Mouse (Mus musculus) hindbrain, embryonic 12.5 days (tissue): ENCODE results near the gene Gdap1l1. TPM values are rescaled to one million over a fixed set of nuclear protein-coding genes. Genes with fewer than 3 reads are reported as not detected.
"Not testable (repeated sequence)": the region's sequence is repeated elsewhere in the genome, so short reads cannot be mapped to it uniquely, and the experiment has no call there.

Source experiments
- ATAC-seq: fragments of 200-750 bp; cut with Nextera tagmentation; 2 replicates; pipeline ENCODE4 v1.8.0; 2017; ENCODE audit warnings: moderate TSS enrichment; ENCODE audit not compliant: low FRiP score
- H3K27ac ChIP-seq: fragments of 300-500 bp; sonication (generic); 2 replicates; pipeline ENCODE4 v1.5.1; 2016; ENCODE audit warnings: mild to moderate bottlenecking
- H3K27me3 ChIP-seq: fragments of 300-500 bp; sonication (generic); 2 replicates; pipeline ENCODE4 v1.6.1; 2016; ENCODE audit warnings: mild to moderate bottlenecking
- H3K36me3 ChIP-seq: fragments of 300-500 bp; sonication (generic); 2 replicates; pipeline ENCODE4 v1.6.1; 2016; ENCODE audit warnings: mild to moderate bottlenecking
- H3K4me1 ChIP-seq: fragments of 300-500 bp; sonication (generic); 2 replicates; pipeline ENCODE4 v1.6.1; 2016
- H3K4me2 ChIP-seq: fragments of 300-500 bp; sonication (generic); replicated peaks from 2 replicates; pipeline ENCODE4 v1.6.1; 2016; ENCODE audit warnings: mild to moderate bottlenecking
- H3K4me3 ChIP-seq: fragments of 300-500 bp; sonication (generic); 2 replicates; pipeline ENCODE4 v1.5.1; 2016; ENCODE audit warnings: mild to moderate bottlenecking
- H3K9ac ChIP-seq: fragments of 300-500 bp; sonication (generic); 2 replicates; pipeline ENCODE4 v1.6.1; 2016; ENCODE audit warnings: mild to moderate bottlenecking, moderate library complexity
- H3K9me3 ChIP-seq: fragments of 300-500 bp; sonication (generic); replicated peaks from 2 replicates; pipeline ENCODE4 v1.6.1; 2016; ENCODE audit warnings: mild to moderate bottlenecking
- whole genome bisulfite sequencing: fragments of 180-500 bp; shearing (Covaris S2); methylation state at CpG from one replicate; pipeline ENCODE4 v1.1.7; 2016; 5-methylcytosine and 5-hydroxymethylcytosine counted together
- polyA plus RNA-seq: library from polyadenylated mRNA; unstranded; fragments of >200 nt; fragmentation: Nextera tagmentation; extraction: Ambion mirVana; gene quantifications from 2 replicates; pipeline ENCODE4 v1.2.1, GENCODE M21; 2016

Gdap1l1 gene
- polyA plus RNA-seq, 1 experiment from 2014 or later: 68.7 TPM

DNA sequence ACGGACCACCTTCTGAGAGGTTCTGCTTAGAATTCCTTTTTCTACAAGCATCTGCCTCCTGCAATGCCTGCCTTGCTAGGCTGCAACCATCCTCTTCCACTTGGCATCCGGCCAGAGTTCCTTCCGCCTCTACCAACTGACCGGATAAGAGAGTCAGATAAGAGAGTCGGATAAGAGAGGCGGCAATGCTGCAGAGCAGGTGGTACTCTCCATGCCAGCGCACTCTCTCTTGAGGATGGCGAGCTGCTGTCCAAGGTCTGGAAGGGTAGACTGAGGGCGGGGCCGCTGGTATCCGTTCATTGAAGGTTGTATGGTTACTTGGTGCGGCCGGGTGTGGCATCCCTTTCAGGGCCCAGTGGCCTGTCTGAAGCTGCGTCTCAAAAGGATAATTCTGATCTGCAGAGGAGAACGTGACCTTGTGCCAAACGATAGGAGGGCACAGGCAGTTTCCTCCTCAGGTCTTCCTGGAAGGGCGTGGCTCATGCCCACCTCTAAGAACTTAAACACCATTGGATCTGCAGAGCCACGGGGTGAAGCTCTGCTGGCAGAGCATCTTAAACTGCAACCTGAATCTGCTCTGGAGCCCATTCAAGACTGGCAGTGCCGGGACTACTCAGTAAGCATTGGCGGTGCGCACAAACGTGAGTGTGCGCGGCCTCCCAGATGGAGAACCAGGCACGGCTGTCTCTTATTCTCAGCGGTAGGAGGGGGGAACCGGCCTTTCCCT, 20.4 kb downstream of the Gdap1l1 start:
- H3K4me2 ChIP-seq: peak overlapping the region; percentile 23
- no peaks in the 10 kb centered on the region for H3K9me3 ChIP-seq
- peaks cover 16% of the 10 kb centered on the region for H3K27me3 ChIP-seq
- peaks cover 13% of the 10 kb centered on the region for H3K36me3 ChIP-seq
- WGBS: 56% methylated on average over 27 of the region's 27 CpGs
- H3K4me1 ChIP-seq: peaks cover 6% of the 10 kb centered on the region; the same call in 1 of the 2 replicates
- ATAC-seq: peak; percentile 55
- H3K9ac ChIP-seq: no peak overlapping the region
- H3K27ac ChIP-seq: peak overlapping the region; percentile 35; the same call in 1 of the 2 replicates
- H3K4me3 ChIP-seq: no peak overlapping the region

- Histone ChIP-seq H3K27me3 (peaks cover 16% of the 10 kb centered on the region), H3K27ac (peak overlapping the region; percentile 35; the same call in 1 of the 2 replicates), H3K36me3 (peaks cover 6% of the 10 kb centered on the region), H3K9ac (no peak overlapping the region), H3K4me1 (peaks cover 6% of the 10 kb centered on the region; the same call in 1 of the 2 replicates), H3K4me3 (no peak overlapping the region), H3K9me3 (no peaks in the 10 kb centered on the region), H3K4me2 (peak overlapping the region; percentile 23)
- 39% methylated on average over 10 of the region's 10 CpGs for WGBS
- peak; percentile 62; the same call in 1 of the 2 replicates for ATAC-seq
These were observed 21.1 kb downstream of the Gdap1l1 start for GRCm38 (mm10) chr2:163459380-163459779.

DNA sequence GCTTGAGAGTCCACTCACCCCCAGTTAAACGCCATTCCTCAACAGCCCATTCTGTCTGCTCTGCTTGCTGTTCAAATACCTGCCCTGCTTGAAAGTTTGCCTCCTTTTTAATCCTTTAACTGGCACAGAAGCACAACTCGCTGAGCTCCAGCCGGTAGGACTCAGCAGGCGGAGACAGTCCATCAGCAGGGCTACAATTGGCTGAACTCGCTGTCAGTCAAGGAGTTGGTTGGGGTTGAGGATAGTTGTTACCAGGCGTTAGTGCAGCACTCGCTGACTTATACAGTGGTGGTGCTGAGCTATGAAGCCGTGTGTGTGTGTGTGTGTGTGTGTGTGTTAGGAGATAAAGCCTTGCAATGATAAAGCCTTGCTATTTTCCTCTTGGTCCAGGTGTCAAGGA, 22.3 kb downstream of the Gdap1l1 start:
- no peak for ATAC-seq
- H3K4me1 ChIP-seq: peaks cover 6% of the 10 kb centered on the region; the same call in 1 of the 2 replicates
- 87% methylated on average over 8 of the region's 8 CpGs for WGBS
- peaks cover 16% of the 10 kb centered on the region for H3K27me3 ChIP-seq
- H3K27ac ChIP-seq: no peak overlapping the region
- no peak overlapping the region for H3K4me3 ChIP-seq
- no peak overlapping the region for H3K9ac ChIP-seq
- H3K9me3 ChIP-seq: no peaks in the 10 kb centered on the region
- H3K36me3 ChIP-seq: no peaks in the 10 kb centered on the region
- H3K4me2 ChIP-seq: no peak overlapping the region

DNA sequence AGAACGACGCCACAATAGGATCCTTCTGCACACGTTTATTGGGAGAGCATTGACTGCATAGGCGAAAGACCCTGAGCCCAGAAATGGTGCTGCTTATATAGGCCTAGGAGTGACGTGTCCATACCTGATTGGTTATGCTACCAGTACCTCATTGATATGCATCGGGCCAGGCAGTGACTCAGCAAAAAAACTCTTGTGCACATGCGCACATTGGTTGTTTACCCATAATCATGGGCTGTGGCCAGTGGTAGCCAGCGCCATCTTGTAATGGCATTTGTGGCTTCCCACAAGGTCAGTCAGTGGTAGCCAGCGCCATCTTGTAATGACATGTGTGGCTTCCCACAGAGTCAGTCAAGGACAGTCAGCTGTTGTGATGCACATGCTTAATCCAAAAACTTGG, 23.0 kb downstream of the Gdap1l1 start:
- H3K27ac ChIP-seq, H3K4me2 ChIP-seq, H3K36me3 ChIP-seq, H3K9me3 ChIP-seq, H3K4me3 ChIP-seq, H3K4me1 ChIP-seq, ATAC-seq, H3K9ac ChIP-seq: not testable (repeated sequence)
- WGBS: 96% methylated on average over 9 of the region's 9 CpGs
- H3K27me3 ChIP-seq: peaks cover 16% of the 10 kb centered on the region

DNA sequence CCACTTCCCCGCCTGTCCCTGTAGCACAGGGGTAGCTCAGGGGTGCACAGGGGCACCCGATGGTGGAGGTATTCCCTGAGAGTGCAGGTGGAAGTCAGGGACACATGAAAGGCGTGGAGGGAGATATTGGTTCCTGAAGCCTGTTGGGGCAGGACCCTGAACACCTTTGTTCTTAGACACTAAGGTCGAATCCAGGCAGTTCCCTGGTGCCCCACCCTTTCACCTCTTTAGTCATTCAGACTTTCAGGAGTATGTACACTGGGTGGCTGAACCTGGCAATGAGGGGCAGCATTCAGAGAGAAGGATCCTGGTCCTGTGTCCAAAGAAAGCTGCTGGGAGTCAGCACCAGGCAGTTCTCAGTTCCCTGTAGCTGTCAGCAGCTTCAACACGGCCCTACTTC, 24.1 kb downstream of the Gdap1l1 start:
- H3K4me1 ChIP-seq: peaks cover 6% of the 10 kb centered on the region; the same call in 1 of the 2 replicates
- 81% methylated on average over 5 of the region's 5 CpGs for WGBS
- no peak overlapping the region for H3K4me3 ChIP-seq
- H3K9me3 ChIP-seq: no peaks in the 10 kb centered on the region
- 0 out of 2 replicates have a peak, but pooled peaks cover 7% of the 10 kb centered on the region for H3K36me3 ChIP-seq
- no peak overlapping the region for H3K9ac ChIP-seq
- no peak overlapping the region for H3K27ac ChIP-seq
- ATAC-seq: no peak
- no peak overlapping the region for H3K4me2 ChIP-seq
- H3K27me3 ChIP-seq: peaks cover 16% of the 10 kb centered on the region

DNA sequence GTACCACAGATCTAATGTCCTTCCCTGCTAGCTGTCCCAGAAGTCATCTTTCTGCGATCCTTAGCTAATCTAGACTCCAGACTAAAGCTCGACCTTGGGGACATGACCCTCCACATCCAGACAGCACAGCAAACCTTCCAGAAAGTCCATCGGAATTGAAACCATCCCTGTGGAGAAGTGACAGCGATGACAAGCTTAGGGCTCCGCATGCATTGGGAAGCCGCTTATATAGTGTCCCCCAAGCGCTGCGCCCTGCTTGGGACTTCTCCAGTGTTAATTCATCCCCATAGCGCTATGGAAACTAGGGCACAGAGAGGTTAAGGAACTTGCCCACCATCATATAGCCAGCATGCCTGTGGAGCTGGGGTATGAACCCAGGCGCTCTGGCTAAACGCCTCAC, 24.5 kb downstream of the Gdap1l1 start:
- H3K36me3 ChIP-seq: peaks cover 11% of the 10 kb centered on the region; the same call in 1 of the 2 replicates
- ATAC-seq: no peak
- no peak overlapping the region for H3K27ac ChIP-seq
- H3K9me3 ChIP-seq: no peaks in the 10 kb centered on the region
- no peak overlapping the region for H3K4me3 ChIP-seq
- H3K9ac ChIP-seq: no peak overlapping the region
- peaks cover 16% of the 10 kb centered on the region for H3K27me3 ChIP-seq
- H3K4me2 ChIP-seq: no peak overlapping the region
- H3K4me1 ChIP-seq: peaks cover 6% of the 10 kb centered on the region; the same call in 1 of the 2 replicates
- WGBS: 80% methylated on average over 11 of the region's 11 CpGs

DNA sequence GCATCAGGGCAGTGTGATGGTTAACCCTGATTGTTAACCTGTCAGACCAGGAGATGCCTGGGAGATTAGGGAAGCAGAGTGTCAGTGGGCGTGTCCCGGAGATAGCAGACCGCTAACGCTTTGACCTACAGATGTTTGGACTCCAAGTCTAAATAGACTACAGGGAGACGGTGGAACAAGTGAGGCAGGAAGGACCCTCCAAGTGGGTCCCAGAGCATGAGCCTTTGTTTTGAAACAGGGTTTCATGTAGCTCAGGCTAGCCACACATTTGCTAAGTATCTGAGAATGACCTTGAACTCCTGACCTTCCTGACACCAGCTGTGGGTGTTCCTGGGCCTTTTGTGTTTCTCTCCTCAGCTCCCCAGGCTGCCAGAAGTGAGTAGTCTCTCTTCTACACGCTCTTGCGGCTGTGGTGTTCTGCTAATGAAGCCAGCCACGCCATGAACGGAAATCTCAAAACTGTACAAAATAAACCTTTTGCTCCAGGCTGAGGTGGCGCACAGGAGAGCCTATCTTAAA, 25.0 kb downstream of the Gdap1l1 start:
- Histone ChIP-seq H3K9ac (no peak overlapping the region), H3K36me3 (peaks cover 16% of the 10 kb centered on the region; the same call in 1 of the 2 replicates), H3K4me3 (no peak overlapping the region), H3K9me3 (no peaks in the 10 kb centered on the region), H3K27ac (no peak overlapping the region), H3K4me2 (no peak overlapping the region), H3K27me3 (peaks cover 11% of the 10 kb centered on the region), H3K4me1 (peaks cover 6% of the 10 kb centered on the region; the same call in 1 of the 2 replicates)
- no peak for ATAC-seq
- WGBS: 68% methylated on average over 10 of the region's 10 CpGs

- Histone ChIP-seq H3K4me2 (no peak overlapping the region), H3K27me3 (peaks cover 5% of the 10 kb centered on the region; the same call in 1 of the 2 replicates), H3K9me3 (no peaks in the 10 kb centered on the region), H3K4me1 (peaks cover 4% of the 10 kb centered on the region; the same call in 1 of the 2 replicates), H3K9ac (no peak overlapping the region), H3K4me3 (no peak overlapping the region), H3K27ac (no peak overlapping the region), H3K36me3 (peaks cover 22% of the 10 kb centered on the region)
- 80% methylated on average over 4 of the region's 4 CpGs for WGBS
- ATAC-seq: no peak
These were observed 25.7 kb downstream of the Gdap1l1 start for GRCm38 (mm10) chr2:163463998-163464397.

DNA sequence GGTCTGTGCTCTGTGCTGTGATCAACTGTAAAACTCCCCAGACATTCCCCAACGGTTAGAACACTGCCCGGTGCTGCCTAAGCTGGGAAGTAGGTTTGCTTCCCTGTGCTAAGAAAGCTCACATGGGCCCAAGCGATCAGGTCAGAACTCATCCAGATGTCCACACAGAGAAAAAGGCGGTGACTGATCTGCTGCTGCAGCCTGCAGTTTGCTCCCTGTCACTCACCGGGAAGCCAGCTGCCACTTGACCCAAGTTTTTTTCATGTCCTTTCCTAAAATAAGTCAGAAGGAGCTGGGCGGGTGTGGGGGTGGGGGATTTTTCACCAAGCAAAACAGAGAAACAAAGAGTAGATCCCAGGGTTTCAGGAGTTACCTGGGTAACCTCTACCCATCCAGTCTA, 26.3 kb downstream of the Gdap1l1 start:
- WGBS: 63% methylated on average over 6 of the region's 6 CpGs
- no peaks in the 10 kb centered on the region for H3K27me3 ChIP-seq
- no peak overlapping the region for H3K4me3 ChIP-seq
- no peak overlapping the region for H3K9ac ChIP-seq
- H3K36me3 ChIP-seq: peaks cover 27% of the 10 kb centered on the region
- no peaks in the 10 kb centered on the region for H3K9me3 ChIP-seq
- H3K4me1 ChIP-seq: no peaks in the 10 kb centered on the region
- no peak overlapping the region for H3K27ac ChIP-seq
- H3K4me2 ChIP-seq: no peak overlapping the region
- ATAC-seq: no peak

GRCm38 (mm10) chr2:163466771-163467170, 28.5 kb downstream of the Gdap1l1 start:
- no peaks in the 10 kb centered on the region for H3K9me3 ChIP-seq
- 83% methylated on average over 8 of the region's 8 CpGs for WGBS
- H3K4me2 ChIP-seq: no peak overlapping the region
- H3K36me3 ChIP-seq: peaks cover 30% of the 10 kb centered on the region
- ATAC-seq: no peak
- H3K27ac ChIP-seq: no peak overlapping the region
- peaks cover 8% of the 10 kb centered on the region for H3K4me1 ChIP-seq
- H3K27me3 ChIP-seq: no peaks in the 10 kb centered on the region
- H3K9ac ChIP-seq: no peak overlapping the region
- no peak overlapping the region for H3K4me3 ChIP-seq

- no peak overlapping the region for H3K4me3 ChIP-seq
- no peak overlapping the region for H3K27ac ChIP-seq
- no peaks in the 10 kb centered on the region for H3K9me3 ChIP-seq
- 94% methylated on average over 6 of the region's 6 CpGs for WGBS
- H3K9ac ChIP-seq: no peak overlapping the region
- ATAC-seq: no peak
- peaks cover 30% of the 10 kb centered on the region for H3K36me3 ChIP-seq
- no peak overlapping the region for H3K4me2 ChIP-seq
- H3K4me1 ChIP-seq: peaks cover 10% of the 10 kb centered on the region
- no peaks in the 10 kb centered on the region for H3K27me3 ChIP-seq
These were observed 29.3 kb downstream of the Gdap1l1 start for GRCm38 (mm10) chr2:163467585-163467984.

DNA sequence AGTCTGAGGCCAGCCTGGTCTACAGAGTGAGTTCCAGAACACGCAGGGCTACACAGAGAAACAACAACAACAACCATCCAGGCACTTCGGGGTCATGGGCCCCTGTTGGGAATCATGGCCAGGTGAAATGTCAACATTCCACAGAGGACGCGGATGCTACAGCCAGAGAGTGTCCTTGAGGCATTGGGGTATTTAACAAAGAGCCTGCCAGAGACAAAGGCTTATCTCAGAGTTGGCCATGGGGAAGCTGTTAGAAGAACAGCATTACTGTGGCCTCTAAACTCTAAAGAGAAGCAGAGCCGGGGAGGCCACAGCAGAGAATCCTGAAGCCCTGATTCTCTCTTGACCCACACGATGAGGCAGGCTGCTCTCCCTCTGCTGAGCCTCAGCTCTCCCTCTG, 30.6 kb downstream of the Gdap1l1 start:
- Histone ChIP-seq H3K27ac (no peak overlapping the region), H3K9me3 (no peaks in the 10 kb centered on the region), H3K4me1 (peaks cover 10% of the 10 kb centered on the region), H3K4me3 (no peak overlapping the region), H3K36me3 (peaks cover 30% of the 10 kb centered on the region), H3K9ac (no peak overlapping the region), H3K4me2 (no peak overlapping the region), H3K27me3 (no peaks in the 10 kb centered on the region)
- 95% methylated on average over 6 of the region's 6 CpGs for WGBS
- ATAC-seq: no peak
